ENCODE assay signal across 10 mouse cellular contexts in genomic region chr17:85190128-85190435, GRCm38 (mm10).
DNase-seq lines count a peak whose midpoint lies in the region; ATAC-seq lines count a peak whose summit lies in the region.
"Had no signal": no experiment of that assay in that cellular context is flagged by ENCODE, and none has a peak within 500 bp of the region (broad histone marks: within the 10 kb centered on the region; RNA-seq: fewer than 3 reads in every experiment).

No protein-coding gene starts in this region.

- WGBS in forebrain, embryonic 10.5 days = 10% methylated on average over 7 of the region's 7 CpGs
- WGBS in midbrain, embryonic 16.5 days = 6% methylated on average over 7 of the region's 7 CpGs
- WGBS in liver, embryonic 11.5 days = 46% methylated on average over 7 of the region's 7 CpGs

- H3K27me3 ChIP-seq in forebrain, embryonic 10.5 days (ENCODE audit: poor library complexity, severe bottlenecking) = no peaks in the 10 kb centered on the region; the same call in 1 of the 2 replicates
- H3K27me3 ChIP-seq in midbrain, embryonic 16.5 days (ENCODE audit: control insufficient read depth, insufficient read depth, low read depth, low read length) = peaks cover 3% of the 10 kb centered on the region; the same call in 1 of the 2 replicates
- H3K27me3 ChIP-seq in liver, embryonic 11.5 days (replicated peaks; ENCODE audit: control insufficient read depth, insufficient read depth, low read length) = no peaks in the 10 kb centered on the region

- H3K36me3 ChIP-seq in forebrain, embryonic 10.5 days (replicated peaks) = no peaks in the 10 kb centered on the region
- H3K36me3 ChIP-seq in midbrain, embryonic 16.5 days (ENCODE audit: control insufficient read depth, insufficient read depth, low read length) = no peaks in the 10 kb centered on the region
- no peaks in the 10 kb centered on the region for H3K36me3 ChIP-seq in liver, embryonic 11.5 days (ENCODE audit: control insufficient read depth, insufficient read depth, low read length)
- H3K36me3 ChIP-seq: heart, embryonic 13.5 days had no signal

- peak; percentile 67 for DNase-seq in Muller cell, postnatal 12 days (ENCODE audit: inconsistent ontology term)
- DNase-seq in forebrain, embryonic 10.5 days (ENCODE audit: extremely low spot score, low spot score) = peak; percentile 15
- peak; percentile 16 for DNase-seq in kidney, adult 18-20 months
- no peak for DNase-seq in liver, embryonic 11.5 days (ENCODE audit: low spot score)
- DNase-seq in cerebellum, adult 8-10 months = no peak
- no peak for DNase-seq in lung, adult 18-20 months

- H3K9me3 ChIP-seq in forebrain, embryonic 10.5 days = no peaks in the 10 kb centered on the region
- H3K9me3 ChIP-seq in midbrain, embryonic 16.5 days (replicated peaks; ENCODE audit: control insufficient read depth, low read length, poor library complexity, severe bottlenecking) = no peaks in the 10 kb centered on the region
- no peaks in the 10 kb centered on the region for H3K9me3 ChIP-seq in liver, embryonic 11.5 days (ENCODE audit: control insufficient read depth, low read length)
- H3K9me3 ChIP-seq: heart, embryonic 13.5 days had no signal

- no peak overlapping the region for H3K9ac ChIP-seq in midbrain, embryonic 16.5 days (ENCODE audit: low read depth, low read length)
- H3K9ac ChIP-seq in liver, embryonic 11.5 days (ENCODE audit: low read depth, low read length) = no peak overlapping the region
- H3K9ac ChIP-seq: heart, embryonic 13.5 days; lung, embryonic 14.5 days had no signal

- H3K4me2 ChIP-seq in midbrain, embryonic 16.5 days (ENCODE audit: low read length) = peak overlapping the region; percentile 31
- H3K4me2 ChIP-seq in liver, embryonic 11.5 days = no peak overlapping the region

- no peak overlapping the region for H3K27ac ChIP-seq in forebrain, embryonic 10.5 days
- no peak overlapping the region for H3K27ac ChIP-seq in midbrain, embryonic 16.5 days (ENCODE audit: low read length)
- H3K27ac ChIP-seq in liver, embryonic 11.5 days (ENCODE audit: low read depth, low read length) = no peak overlapping the region
- H3K27ac ChIP-seq: heart, embryonic 13.5 days had no signal

- peaks cover 14% of the 10 kb centered on the region for H3K4me1 ChIP-seq in forebrain, embryonic 10.5 days
- H3K4me1 ChIP-seq in midbrain, embryonic 16.5 days (ENCODE audit: control insufficient read depth, insufficient read depth, low read length) = peaks cover 8% of the 10 kb centered on the region
- no peaks in the 10 kb centered on the region for H3K4me1 ChIP-seq in liver, embryonic 11.5 days (replicated peaks; ENCODE audit: control insufficient read depth, insufficient read depth, low read length)

- no peak overlapping the region for H3K4me3 ChIP-seq in forebrain, embryonic 10.5 days
- H3K4me3 ChIP-seq in midbrain, embryonic 16.5 days (ENCODE audit: low read depth, low read length) = no peak overlapping the region
- H3K4me3 ChIP-seq in liver, embryonic 11.5 days (ENCODE audit: low read depth, low read length) = no peak overlapping the region
- H3K4me3 ChIP-seq: heart, embryonic 13.5 days had no signal

- no peak for ATAC-seq in midbrain, embryonic 16.5 days
- ATAC-seq in liver, embryonic 11.5 days (replicated peaks; ENCODE audit: low FRiP score) = no peak
- ATAC-seq in megakaryocyte progenitor cell, adult 5-6 weeks (replicated peaks; ENCODE audit: poor library complexity) = no peak

Comparison
In these comparisons a context has a peak if more than half of its experiments do, and no peak if none do; other contexts are left out.
1. DNase-seq: peak in Muller cell, postnatal 12 days (single experiment), forebrain, embryonic 10.5 days (single experiment) and kidney, adult 18-20 months (single experiment); none in liver, embryonic 11.5 days (single experiment), cerebellum, adult 8-10 months (single experiment) and lung, adult 18-20 months (0 of 2).